Mouse (Mus musculus): ENCODE measurements around the gene Sapcd1.
"Not testable (repeated sequence)": the region's sequence is repeated elsewhere in the genome, so short reads cannot be mapped to it uniquely, and the experiment has no call there.

The Sapcd1 gene

GRCm38 (mm10) chr17:35052271-35052798 lies 24.5 kb upstream of the Sapcd1 start:
- no peak for DNase-seq

GRCm38 (mm10) chr17:35051156-35052086 lies 23.6 kb upstream of the Sapcd1 start:
- DNase-seq: peak; percentile 67

GRCm38 (mm10) chr17:35050126-35050750 lies 22.4 kb upstream of the Sapcd1 start:
- DNase-seq: no peak

GRCm38 (mm10) chr17:35049561-35050016 lies 21.8 kb upstream of the Sapcd1 start, which contains the start of gene Clic1:
Clic1 (plus strand) TSS chr17:35049966.
- no peak for DNase-seq

GRCm38 (mm10) chr17:35048932-35049440 lies 21.2 kb upstream of the Sapcd1 start:
- no peak for DNase-seq

DNA sequence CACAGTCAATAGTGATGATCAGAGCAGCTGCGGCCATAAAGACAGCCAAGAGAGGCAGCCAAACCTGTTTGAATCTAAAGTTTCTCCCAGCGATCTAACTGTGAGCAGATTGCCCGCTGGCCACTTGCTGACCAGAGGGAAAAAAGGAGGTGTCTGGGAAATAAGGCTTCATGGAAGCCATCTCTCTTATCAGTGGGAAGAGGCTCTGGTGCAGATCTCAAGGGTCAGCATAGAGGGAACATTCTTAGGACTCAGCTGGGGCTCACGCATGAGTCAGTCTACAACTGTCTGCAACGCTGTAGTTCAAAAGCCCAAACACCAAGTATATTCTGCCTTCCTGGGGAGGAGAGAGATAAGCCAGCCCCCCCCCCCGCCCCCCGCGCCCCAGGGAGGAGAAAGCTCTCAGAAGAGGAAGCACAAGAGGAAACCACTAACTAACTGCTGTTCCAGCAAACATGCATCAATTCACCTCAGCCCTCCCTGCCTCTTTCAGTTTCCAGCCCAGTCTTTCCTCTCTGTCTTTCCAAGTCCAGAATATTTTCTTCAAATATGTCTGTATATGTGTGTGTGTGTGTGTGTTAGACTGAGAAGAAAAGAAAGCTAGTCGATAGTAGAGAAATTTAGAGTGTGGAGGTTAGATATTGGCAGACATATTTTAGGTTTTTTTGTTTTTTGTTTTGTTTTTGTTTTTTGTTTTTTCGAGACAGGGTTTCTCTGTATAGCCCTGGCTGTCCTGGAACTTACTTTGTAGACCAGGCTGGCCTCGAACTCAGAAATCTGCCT lies 20.5 kb upstream of the Sapcd1 start:
- no peak for DNase-seq

DNA sequence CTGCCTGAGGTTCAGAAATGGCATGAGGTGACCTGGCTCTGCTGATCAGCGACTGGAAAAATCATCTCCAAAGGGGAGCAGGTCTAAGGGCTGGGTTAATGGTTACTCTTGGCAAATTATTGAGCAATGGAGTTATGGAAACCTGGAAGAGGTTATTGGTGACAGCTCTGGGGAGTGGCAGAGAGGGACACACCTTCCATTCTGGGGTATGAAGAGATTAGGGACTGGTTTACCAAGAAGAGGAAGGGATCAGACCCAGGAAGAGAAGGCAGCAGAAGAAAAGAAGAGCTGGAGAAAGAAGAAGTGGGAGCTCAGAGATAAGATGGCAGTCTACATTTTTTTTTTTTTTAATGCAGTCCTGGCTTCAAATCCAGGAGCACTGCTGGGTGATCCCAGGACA lies 19.9 kb upstream of the Sapcd1 start:
- no peak for DNase-seq

- peak; percentile 96 for DNase-seq
Observed at GRCm38 (mm10) chr17:35046681-35047455, 19.1 kb upstream of the Sapcd1 start, which contains the start of gene Msh5. Msh5 (minus strand) TSS chr17:35046745.

DNA sequence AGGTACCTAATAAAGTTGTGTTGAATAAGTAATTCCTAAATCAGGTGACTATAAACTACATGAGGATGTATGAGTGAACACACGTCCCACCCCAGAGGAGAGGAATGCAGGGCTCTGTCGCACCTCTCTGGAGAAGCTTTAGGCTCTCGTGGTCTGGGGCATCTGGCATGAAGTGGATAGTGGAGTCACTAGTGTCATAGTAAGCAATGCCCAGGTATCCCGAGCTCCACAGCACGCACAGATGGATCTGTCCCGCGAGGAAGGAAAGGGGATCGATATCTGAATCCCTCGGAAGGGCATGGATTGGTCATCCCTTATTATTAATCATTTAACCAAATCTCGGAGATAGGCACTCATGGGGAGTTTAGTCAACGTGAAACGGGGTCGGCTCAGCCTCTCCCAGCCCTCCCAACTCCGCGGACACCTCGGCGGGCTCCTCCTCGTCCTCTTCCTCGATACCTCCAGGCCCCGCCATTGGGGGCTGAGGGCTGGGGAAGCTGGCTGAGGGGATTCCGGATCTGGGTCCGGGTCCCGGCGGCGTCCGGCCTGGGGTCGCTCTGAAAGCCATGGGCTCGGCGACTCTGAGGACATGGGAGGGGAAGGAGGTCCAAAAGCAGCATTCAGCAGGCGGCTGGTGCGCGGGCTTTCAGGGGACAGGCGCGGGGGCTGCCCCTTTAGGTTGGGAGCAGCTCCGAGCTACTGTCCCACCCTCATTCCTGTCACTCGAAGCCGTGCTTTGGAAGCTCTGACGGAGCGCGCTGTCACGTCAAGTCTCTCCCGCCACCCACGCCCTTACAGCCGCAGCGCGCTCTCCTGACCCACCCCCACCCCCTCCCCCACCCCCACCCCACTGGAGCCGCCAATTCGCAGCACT lies 18.2 kb upstream of the Sapcd1 start:
- peak; percentile 61 for DNase-seq

- DNase-seq: no peak
Observed at GRCm38 (mm10) chr17:35044904-35045806, 17.3 kb upstream of the Sapcd1 start.

DNA sequence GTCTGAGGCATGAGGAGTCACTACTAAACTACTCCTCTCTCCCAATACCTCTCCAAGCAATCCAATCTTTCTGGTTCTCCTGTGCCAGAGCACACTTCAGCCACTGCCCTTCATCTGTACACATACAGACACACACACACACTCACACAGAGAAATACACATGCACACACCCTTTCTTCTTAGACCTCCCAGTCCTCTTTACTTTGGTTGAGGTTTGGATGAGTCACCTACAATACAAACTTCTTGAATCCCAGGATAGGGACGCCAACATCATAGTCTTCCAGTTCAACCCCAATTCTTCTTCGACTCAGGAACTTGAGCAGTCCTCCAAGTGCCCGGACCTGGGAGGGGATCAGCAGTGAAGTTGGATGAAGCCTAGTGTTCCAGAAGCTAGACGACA lies 16.0 kb upstream of the Sapcd1 start:
- DNase-seq: no peak

GRCm38 (mm10) chr17:35039121-35039873 lies 11.5 kb upstream of the Sapcd1 start:
- no peak for DNase-seq

GRCm38 (mm10) chr17:35034896-35035295 lies 7.1 kb upstream of the Sapcd1 start:
- no peak for DNase-seq

DNA sequence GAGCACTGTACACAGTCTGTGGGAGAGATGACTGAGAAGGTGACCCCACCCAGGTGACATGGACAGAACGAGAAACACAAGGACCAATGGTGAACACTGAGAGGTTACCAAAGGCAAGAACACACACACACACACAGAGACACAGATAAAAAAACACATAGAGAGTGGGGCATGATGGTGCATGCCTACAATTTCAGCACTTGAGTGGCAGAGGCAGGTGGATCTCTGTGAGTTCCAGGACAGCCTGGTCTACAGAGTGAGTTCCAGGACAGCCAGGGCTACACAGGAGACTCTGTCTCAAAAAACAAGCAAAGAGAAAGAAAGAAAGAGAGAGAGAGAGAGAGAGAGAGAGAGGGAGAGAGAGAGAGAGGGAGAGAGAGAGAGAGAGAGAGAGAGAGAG lies 5.9 kb upstream of the Sapcd1 start:
- DNase-seq: not testable (repeated sequence)

DNA sequence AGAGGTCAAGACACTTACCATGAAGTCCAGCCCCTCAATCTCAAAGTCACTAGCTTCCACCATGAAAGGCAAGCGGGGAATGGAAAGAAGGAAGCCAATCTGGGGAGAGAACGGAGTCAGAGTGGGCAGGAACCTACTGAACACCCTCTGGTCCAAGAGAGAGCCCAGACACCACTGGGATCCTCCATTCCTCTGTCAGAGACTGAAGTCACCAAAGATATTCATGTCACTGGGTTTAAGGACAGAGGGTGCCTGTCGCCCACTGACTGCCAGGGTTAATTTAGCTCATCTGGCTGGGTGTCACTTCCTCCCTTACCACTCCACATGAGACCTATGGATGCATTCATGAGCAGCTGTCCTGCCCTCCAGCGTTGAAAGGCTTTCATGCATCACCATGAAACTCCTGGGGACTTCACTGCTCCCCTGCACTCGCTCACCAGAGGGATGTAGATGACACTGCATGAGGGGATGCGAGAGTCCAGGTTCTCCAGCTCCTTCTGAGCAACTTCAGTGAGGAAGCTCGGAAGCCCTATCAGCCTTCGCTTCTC lies 4.6 kb upstream of the Sapcd1 start:
- no peak for DNase-seq

GRCm38 (mm10) chr17:35031880-35032279 lies 4.1 kb upstream of the Sapcd1 start:
- no peak for DNase-seq

DNA sequence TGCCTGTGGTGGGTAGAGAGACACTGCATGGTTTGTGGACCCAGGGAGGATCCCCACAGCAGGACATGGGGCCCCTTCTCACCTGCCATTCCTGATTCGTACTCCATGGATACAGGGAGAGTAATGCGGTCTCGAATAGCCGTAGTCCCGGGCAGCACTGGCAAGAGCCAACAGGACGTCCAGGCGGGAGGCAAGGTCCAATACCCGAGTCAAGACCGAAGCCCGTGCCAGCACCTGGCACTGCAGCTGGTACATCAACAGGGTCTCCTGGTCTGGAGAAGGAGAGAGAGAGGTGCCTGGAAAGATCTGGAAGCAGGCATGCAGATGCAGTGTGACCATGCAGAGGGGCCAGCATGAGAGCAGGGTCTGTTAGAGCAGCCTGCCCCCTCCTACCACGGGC lies 3.5 kb upstream of the Sapcd1 start:
- DNase-seq: no peak

GRCm38 (mm10) chr17:35029691-35030532 lies 2.1 kb upstream of the Sapcd1 start:
- DNase-seq: no peak
